Mouse (Mus musculus) intestine, embryonic 14.5 days (tissue): ENCODE measurements around the gene Bcas3. TPM values are rescaled to one million over a fixed set of nuclear protein-coding genes. Genes with fewer than 3 reads are reported as not detected.

ENCODE experiments used
- ATAC-seq: fragments of 200-750 bp; cut with Nextera tagmentation; replicated peaks from 2 replicates; pipeline ENCODE4 v1.8.0; 2017; ENCODE audit warnings: low read depth, moderate number of reproducible peaks, moderate TSS enrichment, moderate library complexity; ENCODE audit not compliant: low FRiP score, low TSS enrichment
- DNase-seq: peaks from one replicate; pipeline ENCODE4 v3.0.0-alpha.2; 2018; ENCODE audit warnings: low spot score
- H3K27ac ChIP-seq: fragments of 300-500 bp; sonication (generic); 2 replicates; pipeline ENCODE4 v1.5.1; 2014; ENCODE audit warnings: low read depth, mild to moderate bottlenecking, control low read depth
- H3K27me3 ChIP-seq: fragments of 300-500 bp; sonication (generic); replicated peaks from 2 replicates; pipeline ENCODE4 v1.6.1; 2014; ENCODE audit warnings: low read length, control low read depth; ENCODE audit not compliant: control insufficient read depth, insufficient read depth
- H3K36me3 ChIP-seq: fragments of 300-500 bp; sonication (generic); 2 replicates; pipeline ENCODE4 v1.6.1; 2014; ENCODE audit warnings: low read length, control low read depth; ENCODE audit not compliant: control insufficient read depth, insufficient read depth
- H3K4me1 ChIP-seq: fragments of 300-500 bp; sonication (generic); replicated peaks from 2 replicates; pipeline ENCODE4 v1.6.1; 2014; ENCODE audit warnings: low read length, control low read depth, mixed read lengths; ENCODE audit not compliant: control insufficient read depth, insufficient read depth
- H3K4me2 ChIP-seq: fragments of 300-500 bp; sonication (generic); 2 replicates; pipeline ENCODE4 v1.6.1; 2014; ENCODE audit warnings: low read length
- H3K4me3 ChIP-seq: fragments of 300-500 bp; sonication (generic); 2 replicates; pipeline ENCODE4 v1.5.1; 2014; ENCODE audit warnings: low read depth, low read length, control low read depth, mixed read lengths
- H3K9ac ChIP-seq: fragments of 300-500 bp; sonication (generic); 2 replicates; pipeline ENCODE4 v1.6.1; 2014; ENCODE audit warnings: mild to moderate bottlenecking, low read length
- H3K9me3 ChIP-seq: fragments of 300-500 bp; sonication (generic); 2 replicates; pipeline ENCODE4 v1.6.1; 2016; ENCODE audit warnings: low read length, control low read depth; ENCODE audit not compliant: control insufficient read depth
- WGBS: fragments of 180-500 bp; shearing (Covaris S2); extraction: QIAGEN DNeasy Blood & Tissue Kit; methylation state at CpG from one replicate; pipeline ENCODE4 v1.1.7; 2014; 5-methylcytosine and 5-hydroxymethylcytosine counted together
- polyA plus RNA-seq: library from polyadenylated mRNA; unstranded; fragments of >200 nt; fragmentation: Nextera tagmentation; extraction: Ambion mirVana; gene quantifications from 2 replicates; pipeline ENCODE4 v1.2.1, GENCODE M21; 2014

Gene Bcas3
- polyA plus RNA-seq, 1 experiment from 2014 or later = 17.9 TPM

DNA sequence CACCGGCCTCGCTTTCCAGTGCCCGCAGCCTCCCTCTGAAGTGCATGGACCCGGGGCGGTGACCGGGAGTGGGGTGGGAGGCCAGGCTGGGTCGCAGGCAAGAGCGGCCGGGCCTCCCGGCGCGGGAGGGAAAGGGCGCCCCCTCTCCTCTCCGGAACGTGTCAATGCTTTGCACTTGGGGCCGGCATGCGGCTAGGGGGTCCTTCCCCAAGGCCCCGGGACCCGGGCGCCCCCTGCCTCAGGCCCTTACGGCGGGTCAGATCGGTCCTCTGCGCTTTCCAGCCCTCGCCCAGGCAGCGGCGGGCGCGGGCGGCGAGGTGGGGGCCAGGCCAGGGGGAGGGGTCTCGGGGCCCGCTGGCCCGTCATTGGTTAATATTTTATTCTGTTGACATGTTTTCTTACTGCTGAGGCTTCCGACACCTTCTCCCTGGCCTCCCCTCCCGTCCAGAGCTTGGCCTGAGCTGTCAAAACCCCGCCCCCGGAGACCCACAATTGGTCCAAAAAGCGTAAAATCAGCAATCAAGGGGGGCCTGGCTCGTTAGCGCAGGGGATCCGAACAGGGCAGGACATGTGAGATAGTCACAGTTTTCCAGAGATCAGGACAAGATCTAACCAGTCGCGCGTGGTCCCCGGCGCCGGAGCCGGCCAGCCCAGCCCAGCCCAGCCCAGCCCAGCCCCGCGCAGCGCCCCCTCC is 479.4 kb downstream of the Bcas3 start, which contains the start of gene Tbx2:
Tbx2 (plus strand) TSS at position 321 of the 694 bp plus-strand sequence.
- WGBS = 1% methylated on average over 39 of the region's 52 CpGs
- peak within 1 kb of the TSS; percentile 84 for H3K4me2 ChIP-seq
- H3K27me3 ChIP-seq = peaks cover 90% of the 10 kb centered on the region
- ATAC-seq = peak; percentile 74
- H3K36me3 ChIP-seq = no peaks in the 10 kb centered on the region
- H3K4me1 ChIP-seq = peaks cover 36% of the 10 kb centered on the region
- no peaks in the 10 kb centered on the region for H3K9me3 ChIP-seq
- H3K4me3 ChIP-seq = peak within 1 kb of the TSS; percentile 63
- peak; percentile 88 for DNase-seq
- peak within 1 kb of the TSS; percentile 78 for H3K9ac ChIP-seq
- peak within 1 kb of the TSS; percentile 88 for H3K27ac ChIP-seq

DNA sequence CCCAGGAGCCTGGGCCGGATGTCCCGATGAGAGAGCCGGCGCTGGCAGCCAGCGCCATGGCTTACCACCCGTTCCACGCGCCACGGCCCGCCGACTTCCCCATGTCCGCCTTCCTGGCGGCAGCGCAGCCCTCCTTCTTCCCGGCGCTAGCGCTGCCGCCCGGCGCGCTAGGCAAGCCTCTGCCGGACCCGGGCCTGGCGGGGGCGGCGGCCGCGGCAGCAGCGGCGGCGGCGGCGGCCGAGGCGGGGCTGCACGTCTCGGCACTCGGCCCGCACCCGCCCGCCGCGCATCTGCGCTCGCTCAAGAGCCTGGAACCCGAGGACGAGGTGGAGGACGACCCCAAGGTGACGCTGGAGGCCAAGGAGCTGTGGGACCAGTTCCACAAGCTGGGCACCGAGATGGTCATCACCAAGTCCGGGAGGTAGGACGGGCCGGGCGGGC is 480.1 kb downstream of the Bcas3 start:
- Histone ChIP-seq H3K4me1 (peaks cover 37% of the 10 kb centered on the region), H3K9me3 (no peaks in the 10 kb centered on the region), H3K4me3 (peak overlapping the region; percentile 63), H3K9ac (peak overlapping the region; percentile 78), H3K27me3 (peaks cover 90% of the 10 kb centered on the region), H3K36me3 (no peaks in the 10 kb centered on the region), H3K4me2 (peak overlapping the region; percentile 84), H3K27ac (peak overlapping the region; percentile 88)
- WGBS = 0% methylated on average over 46 of the region's 54 CpGs
- ATAC-seq = no peak
- peak; percentile 84 for DNase-seq

DNA sequence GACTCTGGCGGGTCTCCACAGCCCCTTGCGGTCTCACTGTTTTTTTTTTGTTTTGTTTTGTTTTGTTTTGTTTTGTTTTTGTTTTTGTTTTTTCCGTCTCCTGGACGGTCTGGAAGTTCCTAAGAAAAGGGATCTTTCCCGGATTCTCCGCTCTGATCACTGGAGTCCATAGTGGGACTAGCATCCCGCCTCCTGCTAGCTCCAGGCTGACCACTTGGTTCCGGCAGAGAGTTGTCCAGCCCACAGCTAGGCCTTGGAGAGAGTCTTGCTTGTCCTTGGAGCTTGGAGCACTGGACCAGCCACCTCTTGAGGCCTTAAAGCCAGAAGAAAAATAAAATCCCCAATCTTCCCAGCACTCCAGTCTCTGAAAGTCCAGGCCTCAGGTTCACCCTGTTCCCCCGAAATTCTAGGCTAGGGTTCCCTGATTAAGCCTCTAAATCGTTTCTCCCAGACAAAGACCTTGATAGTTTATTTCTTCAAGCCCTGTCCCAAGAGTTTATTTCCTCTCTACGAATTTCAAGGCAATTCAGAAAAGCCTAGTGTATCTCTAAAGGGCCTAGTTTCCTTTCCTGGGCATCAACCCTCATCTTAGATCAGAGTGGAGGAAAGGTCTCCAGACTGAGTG is 480.9 kb downstream of the Bcas3 start:
- Histone ChIP-seq H3K9me3 (no peaks in the 10 kb centered on the region), H3K4me3 (peak overlapping the region; percentile 63), H3K27ac (peak overlapping the region; percentile 88), H3K27me3 (peaks cover 92% of the 10 kb centered on the region), H3K9ac (peak overlapping the region; percentile 78), H3K4me2 (peak overlapping the region; percentile 84), H3K36me3 (no peaks in the 10 kb centered on the region), H3K4me1 (peaks cover 38% of the 10 kb centered on the region)
- WGBS = 19% methylated on average over 11 of the region's 11 CpGs
- ATAC-seq (no peak), DNase-seq (peak; percentile 80)

DNA sequence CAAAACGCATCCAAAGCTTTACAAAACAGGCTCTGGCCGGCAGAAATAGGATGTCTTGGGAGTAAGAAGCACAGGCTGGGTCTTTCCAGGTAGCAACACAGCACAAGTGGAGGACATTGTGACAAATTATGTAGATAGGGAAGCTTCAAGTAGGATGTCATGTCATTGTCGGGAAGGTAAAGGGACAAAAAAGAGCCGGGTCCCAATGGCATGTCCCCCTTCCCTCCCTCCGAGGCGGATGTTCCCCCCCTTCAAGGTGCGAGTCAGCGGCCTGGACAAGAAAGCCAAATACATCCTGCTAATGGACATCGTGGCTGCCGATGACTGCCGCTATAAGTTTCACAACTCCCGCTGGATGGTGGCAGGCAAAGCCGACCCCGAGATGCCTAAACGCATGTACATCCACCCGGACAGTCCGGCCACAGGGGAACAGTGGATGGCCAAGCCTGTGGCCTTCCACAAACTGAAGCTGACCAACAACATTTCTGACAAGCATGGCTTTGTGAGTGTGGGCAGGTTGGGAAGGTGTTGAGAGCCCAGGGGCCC is 481.5 kb downstream of the Bcas3 start:
- Histone ChIP-seq H3K4me2 (peak overlapping the region; percentile 84), H3K27ac (peak overlapping the region; percentile 88), H3K4me1 (peaks cover 33% of the 10 kb centered on the region), H3K4me3 (peak overlapping the region; percentile 63), H3K9me3 (no peaks in the 10 kb centered on the region), H3K36me3 (no peaks in the 10 kb centered on the region), H3K9ac (peak overlapping the region; percentile 78), H3K27me3 (peaks cover 93% of the 10 kb centered on the region)
- no peak for ATAC-seq
- 21% methylated on average over 17 of the region's 17 CpGs for WGBS
- no peak for DNase-seq

DNA sequence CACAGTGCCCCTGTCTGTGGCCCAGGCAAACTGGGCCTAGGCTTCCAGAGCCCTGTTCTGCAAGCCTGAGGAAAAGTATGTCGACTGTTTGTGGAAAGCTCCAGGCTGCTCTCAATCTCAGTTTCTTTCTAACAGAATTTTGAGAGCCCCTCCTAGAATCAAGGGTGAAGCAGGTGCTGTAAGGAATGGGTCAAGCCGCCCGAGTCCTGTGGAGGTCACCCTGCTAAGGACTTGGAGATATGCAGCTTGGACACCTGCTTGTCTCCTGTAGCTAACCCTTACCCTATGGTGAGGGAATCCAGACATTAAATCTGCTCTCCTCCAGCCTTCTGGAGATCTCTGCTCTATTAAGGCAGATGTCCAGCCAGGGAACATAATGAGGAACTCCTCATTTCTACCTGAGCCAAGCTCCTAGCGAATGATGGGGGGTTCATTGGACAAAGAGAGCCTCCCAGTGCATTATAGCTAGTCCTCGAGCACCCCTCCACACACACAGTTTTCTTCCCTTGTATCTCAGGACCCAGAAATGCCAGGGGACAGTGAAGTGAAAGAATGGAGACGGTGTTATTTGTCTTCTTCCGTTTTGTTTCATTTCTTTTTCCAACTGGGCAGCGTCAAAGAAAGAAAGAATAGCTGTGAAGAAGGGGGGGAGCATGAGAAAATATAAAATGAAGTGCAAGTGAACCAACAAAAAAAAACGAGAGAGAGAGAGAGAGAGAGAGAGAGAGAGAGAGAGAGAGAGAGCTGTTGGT is 482.2 kb downstream of the Bcas3 start:
- Histone ChIP-seq H3K9me3 (no peaks in the 10 kb centered on the region), H3K36me3 (no peaks in the 10 kb centered on the region), H3K9ac (peak overlapping the region; percentile 78), H3K27ac (peak overlapping the region; percentile 88; the same call in 1 of the 2 replicates), H3K4me2 (peak overlapping the region; percentile 84), H3K27me3 (peaks cover 93% of the 10 kb centered on the region), H3K4me3 (peak overlapping the region; percentile 63), H3K4me1 (peaks cover 27% of the 10 kb centered on the region)
- ATAC-seq = no peak
- 28% methylated on average over 9 of the region's 9 CpGs for WGBS
- no peak for DNase-seq

DNA sequence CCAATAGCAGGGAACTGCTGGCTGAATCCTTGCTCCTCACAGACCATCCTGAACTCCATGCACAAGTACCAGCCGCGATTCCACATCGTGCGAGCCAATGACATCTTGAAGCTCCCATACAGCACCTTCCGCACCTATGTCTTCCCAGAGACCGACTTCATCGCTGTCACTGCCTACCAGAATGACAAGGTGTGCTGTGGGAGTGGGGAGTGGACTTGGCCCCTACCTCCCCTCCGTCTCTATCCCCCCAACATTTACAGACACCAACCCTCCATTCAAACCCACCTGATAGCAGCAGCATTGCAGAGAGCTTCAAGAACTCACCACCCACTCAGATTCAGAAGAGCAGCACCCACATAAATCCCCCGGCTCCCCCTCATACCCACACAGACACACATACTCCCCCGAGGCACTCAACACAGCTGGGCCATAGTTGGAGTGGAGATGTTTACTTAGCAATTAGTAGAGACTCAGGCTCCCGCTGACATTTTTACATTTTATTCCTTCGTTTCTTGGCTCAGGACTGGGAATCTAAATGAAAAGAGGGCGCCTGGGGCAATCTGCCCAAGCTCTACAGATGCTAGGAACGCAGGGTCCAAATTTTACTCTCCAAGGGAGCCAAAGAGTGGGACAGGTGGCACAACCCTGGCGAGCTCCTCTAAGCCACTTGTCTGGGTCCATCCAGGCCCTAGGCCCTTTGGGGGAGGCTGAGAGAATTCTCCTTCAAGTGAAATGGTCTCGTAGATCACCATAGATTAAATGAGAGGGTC is 483.0 kb downstream of the Bcas3 start:
- Histone ChIP-seq H3K4me2 (peak overlapping the region; percentile 84), H3K9me3 (no peaks in the 10 kb centered on the region), H3K4me3 (peak overlapping the region; percentile 63), H3K27me3 (peaks cover 93% of the 10 kb centered on the region), H3K36me3 (no peaks in the 10 kb centered on the region), H3K4me1 (peaks cover 26% of the 10 kb centered on the region), H3K9ac (peak overlapping the region; percentile 78), H3K27ac (peak overlapping the region; percentile 67)
- no peak for ATAC-seq
- DNase-seq = no peak
- 33% methylated on average over 16 of the region's 16 CpGs for WGBS

DNA sequence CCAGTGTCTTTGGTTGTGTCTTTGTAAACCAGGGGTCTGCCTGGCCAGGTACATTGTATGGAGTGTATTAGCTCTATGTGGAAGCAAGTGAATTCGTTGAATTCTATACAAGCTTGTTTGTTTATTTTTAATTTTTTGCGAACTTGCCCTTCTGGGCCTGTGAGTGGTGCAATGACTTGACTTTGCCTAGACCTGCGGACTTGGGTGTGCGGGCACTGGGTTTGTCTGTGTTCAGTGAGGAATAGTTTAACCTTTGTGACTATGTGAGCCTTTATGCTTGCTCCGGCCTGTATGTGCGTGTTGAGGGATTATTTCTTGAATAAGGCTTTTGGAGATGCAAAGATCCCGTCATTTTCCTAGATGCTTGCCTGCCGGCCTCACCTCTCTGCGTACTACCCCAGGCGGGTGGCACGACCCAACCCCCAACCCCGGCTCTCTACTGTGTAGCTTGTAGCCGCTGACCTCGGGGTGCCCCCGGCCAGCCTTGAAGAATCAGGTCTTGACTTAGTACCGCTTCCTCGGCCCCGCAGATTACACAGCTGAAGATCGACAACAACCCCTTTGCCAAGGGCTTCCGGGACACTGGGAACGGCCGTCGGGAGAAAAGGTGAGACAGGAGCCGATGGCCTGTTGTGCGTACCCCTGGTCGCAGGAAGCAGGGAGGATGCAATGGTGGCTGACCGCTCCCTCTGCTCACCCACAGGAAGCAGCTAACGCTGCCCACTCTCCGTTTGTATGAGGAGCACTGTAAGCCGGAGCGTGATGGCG is 483.7 kb downstream of the Bcas3 start:
- Histone ChIP-seq H3K4me3 (peak overlapping the region; percentile 63), H3K36me3 (no peaks in the 10 kb centered on the region), H3K27ac (peak overlapping the region; percentile 67), H3K4me2 (peak overlapping the region; percentile 84), H3K9ac (peak overlapping the region; percentile 78), H3K9me3 (no peaks in the 10 kb centered on the region), H3K27me3 (peaks cover 93% of the 10 kb centered on the region), H3K4me1 (peaks cover 28% of the 10 kb centered on the region)
- WGBS = 15% methylated on average over 32 of the region's 32 CpGs
- DNase-seq = no peak
- no peak for ATAC-seq
